Mouse (Mus musculus): ENCODE results near the gene Elavl3. TPM values are rescaled to one million over a fixed set of nuclear protein-coding genes. Genes with fewer than 3 reads are reported as not detected.

Elavl3 gene
- 0.02 TPM for polyA plus RNA-seq (2012; fragmentation: generic; extraction: Trizol)
- long read RNA-seq, experiment 1: 0 reads
- long read RNA-seq, experiment 2: 0 reads

GRCm38 (mm10) chr9:22051958-22052254 is at the start of gene Elavl3:
Gene Elavl3 (minus strand): TSS chr9:22052023.
- Histone ChIP-seq H3K27me3 (ENCODE audit: control insufficient read depth, insufficient read depth, insufficient read length) (peaks cover 52% of the 10 kb centered on the region), H3K79me3 (ENCODE audit: low read depth) (no peaks in the 10 kb centered on the region), H3K4me3 (ENCODE audit: insufficient read depth, poor library complexity, severe bottlenecking) (no peak within 1 kb of the TSS), H3K79me2 (ENCODE audit: control insufficient read depth, insufficient read depth) (no peaks in the 10 kb centered on the region), H3K36me3 (ENCODE audit: control insufficient read depth, insufficient read depth) (no peaks in the 10 kb centered on the region), H3ac (ENCODE audit: control insufficient read depth, insufficient read length, low read depth) (no peak within 1 kb of the TSS)
- no peak for TF ChIP-seq MYOG (IDR thresholded peaks at IDR 0.05; ENCODE audit: control insufficient read depth, extremely low read depth, insufficient read length)
- TF ChIP-seq MYOD1 (IDR thresholded peaks at IDR 0.05; ENCODE audit: control insufficient read depth, insufficient read length, low read depth): no peak
- no peak for TF ChIP-seq CEBPB (IDR thresholded peaks at IDR 0.05; ENCODE audit: low read depth)
- TF ChIP-seq FOSL1 (IDR thresholded peaks at IDR 0.05; ENCODE audit: insufficient read depth, low read length, poor library complexity, severe bottlenecking): no peak
- no peak for TF ChIP-seq MAX (IDR thresholded peaks at IDR 0.05)
- TF ChIP-seq USF1 (IDR thresholded peaks at IDR 0.05; ENCODE audit: low read depth): no peak
- no peak for TF ChIP-seq CTCF (IDR thresholded peaks at IDR 0.05; ENCODE audit: control insufficient read depth, insufficient read depth, insufficient read length)

- H3K36me3 ChIP-seq (ENCODE audit: control insufficient read depth, insufficient read depth): no peaks in the 10 kb centered on the region
- TF ChIP-seq FOSL1 (IDR thresholded peaks at IDR 0.05; ENCODE audit: insufficient read depth, low read length, poor library complexity, severe bottlenecking) (no peak), CTCF (IDR thresholded peaks at IDR 0.05; ENCODE audit: control insufficient read depth, insufficient read depth, insufficient read length) (no peak), MYOG (IDR thresholded peaks at IDR 0.05; ENCODE audit: control insufficient read depth, extremely low read depth, insufficient read length) (no peak), CEBPB (IDR thresholded peaks at IDR 0.05; ENCODE audit: low read depth) (no peak), USF1 (IDR thresholded peaks at IDR 0.05; ENCODE audit: low read depth) (no peak), MAX (IDR thresholded peaks at IDR 0.05) (no peak), MYOD1 (IDR thresholded peaks at IDR 0.05; ENCODE audit: control insufficient read depth, insufficient read length, low read depth) (no peak)
- no peaks in the 10 kb centered on the region for H3K79me2 ChIP-seq (ENCODE audit: control insufficient read depth, insufficient read depth)
- H3K79me3 ChIP-seq (ENCODE audit: low read depth): no peaks in the 10 kb centered on the region
- no peaks in the 10 kb centered on the region for H3K27me3 ChIP-seq (ENCODE audit: control insufficient read depth, insufficient read depth, insufficient read length)
- H3K4me3 ChIP-seq (ENCODE audit: insufficient read depth, poor library complexity, severe bottlenecking): no peak overlapping the region
- H3ac ChIP-seq (ENCODE audit: control insufficient read depth, insufficient read length, low read depth): peak overlapping the region; percentile 62
Observed at GRCm38 (mm10) chr9:22099922-22100321, 48.1 kb upstream of the Elavl3 start.

- no peak for TF ChIP-seq FOSL1 (IDR thresholded peaks at IDR 0.05; ENCODE audit: insufficient read depth, low read length, poor library complexity, severe bottlenecking)
- TF ChIP-seq MYOG (IDR thresholded peaks at IDR 0.05; ENCODE audit: control insufficient read depth, extremely low read depth, insufficient read length): no peak
- peak; percentile 53 for TF ChIP-seq USF1 (IDR thresholded peaks at IDR 0.05; ENCODE audit: low read depth)
- H3K79me2 ChIP-seq (ENCODE audit: control insufficient read depth, insufficient read depth): no peaks in the 10 kb centered on the region
- H3ac ChIP-seq (ENCODE audit: control insufficient read depth, insufficient read length, low read depth): peak within 1 kb of the TSS; percentile 62
- H3K27me3 ChIP-seq (ENCODE audit: control insufficient read depth, insufficient read depth, insufficient read length): no peaks in the 10 kb centered on the region
- H3K4me3 ChIP-seq (ENCODE audit: insufficient read depth, poor library complexity, severe bottlenecking): no peak within 1 kb of the TSS
- H3K36me3 ChIP-seq (ENCODE audit: control insufficient read depth, insufficient read depth): no peaks in the 10 kb centered on the region
- no peaks in the 10 kb centered on the region for H3K79me3 ChIP-seq (ENCODE audit: low read depth)
Observed at GRCm38 (mm10) chr9:22098993-22099696, 47.3 kb upstream of the Elavl3 start, which contains the start of gene Cnn1. Gene Cnn1 (plus strand): TSS chr9:22099216.

- H3K79me3 ChIP-seq (ENCODE audit: low read depth): no peaks in the 10 kb centered on the region
- no peaks in the 10 kb centered on the region for H3K27me3 ChIP-seq (ENCODE audit: control insufficient read depth, insufficient read depth, insufficient read length)
- no peaks in the 10 kb centered on the region for H3K36me3 ChIP-seq (ENCODE audit: control insufficient read depth, insufficient read depth)
Observed at GRCm38 (mm10) chr9:22095854-22096307, 44.1 kb upstream of the Elavl3 start.

GRCm38 (mm10) chr9:22092746-22093145 is 40.9 kb upstream of the Elavl3 start:
- Histone ChIP-seq H3K27me3 (ENCODE audit: control insufficient read depth, insufficient read depth, insufficient read length) (no peaks in the 10 kb centered on the region), H3K79me3 (ENCODE audit: low read depth) (no peaks in the 10 kb centered on the region), H3ac (ENCODE audit: control insufficient read depth, insufficient read length, low read depth) (no peak overlapping the region), H3K36me3 (ENCODE audit: control insufficient read depth, insufficient read depth) (no peaks in the 10 kb centered on the region), H3K79me2 (ENCODE audit: control insufficient read depth, insufficient read depth) (no peaks in the 10 kb centered on the region), H3K4me3 (ENCODE audit: insufficient read depth, poor library complexity, severe bottlenecking) (no peak overlapping the region)
- no peak for TF ChIP-seq CTCF (IDR thresholded peaks at IDR 0.05; ENCODE audit: control insufficient read depth, insufficient read depth, insufficient read length)
- no peak for TF ChIP-seq USF1 (IDR thresholded peaks at IDR 0.05; ENCODE audit: low read depth)
- no peak for TF ChIP-seq MAX (IDR thresholded peaks at IDR 0.05)
- no peak for TF ChIP-seq CEBPB (IDR thresholded peaks at IDR 0.05; ENCODE audit: low read depth)
- TF ChIP-seq MYOG (IDR thresholded peaks at IDR 0.05; ENCODE audit: control insufficient read depth, extremely low read depth, insufficient read length): no peak
- TF ChIP-seq MYOD1 (IDR thresholded peaks at IDR 0.05; ENCODE audit: control insufficient read depth, insufficient read length, low read depth): no peak
- no peak for TF ChIP-seq FOSL1 (IDR thresholded peaks at IDR 0.05; ENCODE audit: insufficient read depth, low read length, poor library complexity, severe bottlenecking)

More at GRCm38 (mm10) chr9:22095854-22096307, 44.1 kb upstream of the Elavl3 start:
- Histone ChIP-seq H3K4me3 (ENCODE audit: insufficient read depth, poor library complexity, severe bottlenecking) (no peak overlapping the region), H3ac (ENCODE audit: control insufficient read depth, insufficient read length, low read depth) (peak overlapping the region; percentile 57), H3K79me2 (ENCODE audit: control insufficient read depth, insufficient read depth) (no peaks in the 10 kb centered on the region)
- TF ChIP-seq CTCF (IDR thresholded peaks at IDR 0.05; ENCODE audit: control insufficient read depth, insufficient read depth, insufficient read length): peak; percentile 78
- TF ChIP-seq MAX (IDR thresholded peaks at IDR 0.05): no peak

- no peaks in the 10 kb centered on the region for H3K79me3 ChIP-seq (ENCODE audit: low read depth)
- TF ChIP-seq USF1 (IDR thresholded peaks at IDR 0.05; ENCODE audit: low read depth) (no peak), CEBPB (IDR thresholded peaks at IDR 0.05; ENCODE audit: low read depth) (no peak), MAX (IDR thresholded peaks at IDR 0.05) (peak; percentile 40), MYOD1 (IDR thresholded peaks at IDR 0.05; ENCODE audit: control insufficient read depth, insufficient read length, low read depth) (peak; percentile 7), FOSL1 (IDR thresholded peaks at IDR 0.05; ENCODE audit: insufficient read depth, low read length, poor library complexity, severe bottlenecking) (peak; percentile 35)
- no peak overlapping the region for H3ac ChIP-seq (ENCODE audit: control insufficient read depth, insufficient read length, low read depth)
- H3K27me3 ChIP-seq (ENCODE audit: control insufficient read depth, insufficient read depth, insufficient read length): no peaks in the 10 kb centered on the region
- no peak overlapping the region for H3K4me3 ChIP-seq (ENCODE audit: insufficient read depth, poor library complexity, severe bottlenecking)
- no peaks in the 10 kb centered on the region for H3K79me2 ChIP-seq (ENCODE audit: control insufficient read depth, insufficient read depth)
- no peaks in the 10 kb centered on the region for H3K36me3 ChIP-seq (ENCODE audit: control insufficient read depth, insufficient read depth)
Observed at GRCm38 (mm10) chr9:22089986-22090385, 38.2 kb upstream of the Elavl3 start.

Measured in C2C12 (cell line).